Mouse (Mus musculus) heart, adult 2 months (tissue): Measurements from ENCODE around the gene Eif2b5. TPM values are rescaled to one million over a fixed set of nuclear protein-coding genes. Genes with fewer than 3 reads are reported as not detected.

Source experiments
- DNase-seq, 2 experiments: peaks; one replicate each; pipeline ENCODE4 v3.0.0; 2021
- H3K27ac ChIP-seq: fragments of 200-600 bp; 2 replicates; pipeline ENCODE4 v1.8.1; 2022
- H3K27me3 ChIP-seq: fragments of 200-500 bp; 2 replicates; pipeline ENCODE4 v1.6.1; 2012; ENCODE audit warnings: mild to moderate bottlenecking, low read length, inconsistent platforms, mixed read lengths; ENCODE audit not compliant: control insufficient read depth, insufficient read depth
- H3K36me3 ChIP-seq: fragments of 200-500 bp; 2 replicates; pipeline ENCODE4 v1.6.1; 2012; ENCODE audit warnings: low read length, inconsistent platforms; ENCODE audit not compliant: control insufficient read depth, insufficient read depth
- H3K4me1 ChIP-seq: fragments of 200-500 bp; 2 replicates; pipeline ENCODE4 v1.6.1; 2011; ENCODE audit warnings: low read length; ENCODE audit not compliant: control insufficient read depth, insufficient read depth
- H3K4me3 ChIP-seq: fragments of 200-600 bp; 2 replicates; pipeline ENCODE4 v1.8.1; 2022
- H3K79me2 ChIP-seq: fragments of 200-500 bp; replicated peaks from 2 replicates; pipeline ENCODE4 v1.6.1; 2012; ENCODE audit warnings: mild to moderate bottlenecking, inconsistent platforms, low read length, moderate library complexity, mixed read lengths; ENCODE audit not compliant: control insufficient read depth, insufficient read depth
- H3K9ac ChIP-seq: fragments of 200-500 bp; 2 replicates; pipeline ENCODE4 v1.6.1; 2012; ENCODE audit warnings: low read depth, mild to moderate bottlenecking, control low read depth, inconsistent platforms, low read length, mixed read lengths
- CTCF ChIP-seq: fragments of 200-600 bp; IDR thresholded peaks from 2 replicates; pipeline ENCODE4 v1.8.1; 2022; ENCODE audit warnings: antibody characterized with exemption, mild to moderate bottlenecking, moderate library complexity
- EP300 ChIP-seq: fragments of 200-500 bp; IDR thresholded peaks from 2 replicates; pipeline ENCODE4 v1.6.1; 2011; ENCODE audit warnings: low read depth, low read length, control low read depth; ENCODE audit not compliant: insufficient read depth
- POLR2A ChIP-seq: fragments of 200-500 bp; IDR thresholded peaks from 2 replicates; pipeline ENCODE4 v1.6.1; 2011; ENCODE audit warnings: mild to moderate bottlenecking, low read depth, low read length, control low read depth; ENCODE audit not compliant: insufficient read depth
- WGBS: fragments of 180-500 bp; shearing (Covaris S2); methylation state at CpG from one replicate; pipeline ENCODE4 v1.1.7; 2018; 5-methylcytosine and 5-hydroxymethylcytosine counted together
- intact Hi-C: fragments of 180-260 bp; cut with DNase I; formaldehyde crosslinking; loops from one replicate; pipeline ENCODE4 v1.15.1; 2025
- polyA plus RNA-seq: library from polyadenylated mRNA; depleted of rRNA; stranded (reverse); fragments of >200 nt; gene quantifications from 2 replicates; pipeline ENCODE4 v1.2.3, GENCODE M21; 2012
- total RNA-seq, 2 experiments: library from RNA; stranded (reverse); gene quantifications; 2 replicates each; pipeline ENCODE4 v1.2.3; 2021

Eif2b5 gene
- total and polyA plus RNA-seq, 3 experiments: 26.0 to 60.1 (median 49.9) TPM

- H3K27ac ChIP-seq: no peak overlapping the region
- H3K27me3 ChIP-seq: no peaks in the 10 kb centered on the region
- no peaks in the 10 kb centered on the region for H3K79me2 ChIP-seq
- H3K9ac ChIP-seq: no peak overlapping the region
- intact Hi-C loops: no loop called here
- peak in 1 of 2 experiments; percentile 41 for DNase-seq
- TF ChIP-seq EP300: no peak
- no peak for TF ChIP-seq POLR2A
- no peak for TF ChIP-seq CTCF
- H3K36me3 ChIP-seq: no peaks in the 10 kb centered on the region
- H3K4me1 ChIP-seq: no peaks in the 10 kb centered on the region
- H3K4me3 ChIP-seq: no peak overlapping the region
- 71% methylated on average over 2 of the region's 2 CpGs for WGBS
These were observed 7.3 kb upstream of the Eif2b5 start for GRCm38 (mm10) chr16:20491301-20491700.

- H3K4me1 ChIP-seq: no peaks in the 10 kb centered on the region
- no peaks in the 10 kb centered on the region for H3K27me3 ChIP-seq
- 66% methylated on average over 2 of the region's 2 CpGs for whole genome bisulfite sequencing
- no peak overlapping the region for H3K9ac ChIP-seq
- no peak for TF ChIP-seq EP300
- no peak for TF ChIP-seq POLR2A
- no peak for TF ChIP-seq CTCF
- intact Hi-C loops: no loop called here
- H3K36me3 ChIP-seq: no peaks in the 10 kb centered on the region
- H3K27ac ChIP-seq: no peak overlapping the region
- no peaks in the 10 kb centered on the region for H3K79me2 ChIP-seq
- no peak overlapping the region for H3K4me3 ChIP-seq
- DNase-seq: no peak
These were observed 5.2 kb upstream of the Eif2b5 start for GRCm38 (mm10) chr16:20493452-20493851.

- 17% methylated on average over 25 of the region's 25 CpGs for WGBS
- H3K4me3 ChIP-seq: peak overlapping the region; percentile 48
These were observed 1.7 kb upstream of the Eif2b5 start for GRCm38 (mm10) chr16:20496671-20497600.

GRCm38 (mm10) chr16:20497980-20498676 is 489 bp upstream of the Eif2b5 start:
- no peak for TF ChIP-seq EP300
- TF ChIP-seq CTCF: no peak
- no peak for TF ChIP-seq POLR2A
- Histone ChIP-seq H3K9ac (peak overlapping the region; percentile 26), H3K4me1 (no peaks in the 10 kb centered on the region), H3K79me2 (no peaks in the 10 kb centered on the region), H3K36me3 (no peaks in the 10 kb centered on the region; the same call in 1 of the 2 replicates), H3K4me3 (peak overlapping the region; percentile 93), H3K27me3 (no peaks in the 10 kb centered on the region), H3K27ac (peak overlapping the region; percentile 74)
- intact Hi-C loops: loop anchor here (1.0 to 5.0 kb wide), 7 partner anchors 18 to 267 kb away; partner anchors contain the start of genes Abcc5, Abcf3, Alg3 and Ap2m1
- 8% methylated on average over 16 of the region's 16 CpGs for whole genome bisulfite sequencing
- no peak for DNase-seq

More at GRCm38 (mm10) chr16:20496671-20497600, 1.7 kb upstream of the Eif2b5 start:
- Histone ChIP-seq H3K27me3 (no peaks in the 10 kb centered on the region), H3K9ac (peak overlapping the region; percentile 78), H3K27ac (peak overlapping the region; percentile 62), H3K79me2 (no peaks in the 10 kb centered on the region), H3K36me3 (no peaks in the 10 kb centered on the region; the same call in 1 of the 2 replicates), H3K4me1 (no peaks in the 10 kb centered on the region)
- intact Hi-C loops: loop anchor here (1.0 to 5.0 kb wide), 4 partner anchors 70 to 268 kb away; partner anchors contain the start of genes Abcc5, Clcn2 and Polr2h
- peak; percentile 53 to 63 for DNase-seq
- TF ChIP-seq POLR2A (peak; percentile 52), CTCF (peak; percentile 90), EP300 (peak; percentile 51; the same call in 1 of the 2 replicates)

- DNase-seq: no peak
- no peak overlapping the region for H3K9ac ChIP-seq
- no peaks in the 10 kb centered on the region for H3K4me1 ChIP-seq
- no peak overlapping the region for H3K27ac ChIP-seq
- TF ChIP-seq CTCF (no peak), POLR2A (no peak), EP300 (no peak)
- 79% methylated on average over 8 of the region's 8 CpGs for WGBS
- intact Hi-C loops: no loop called here
- no peaks in the 10 kb centered on the region for H3K27me3 ChIP-seq
- no peaks in the 10 kb centered on the region for H3K79me2 ChIP-seq
- H3K36me3 ChIP-seq: no peaks in the 10 kb centered on the region; the same call in 1 of the 2 replicates
- no peak overlapping the region for H3K4me3 ChIP-seq
These were observed 7.4 kb downstream of the Eif2b5 start for GRCm38 (mm10) chr16:20506000-20506399.
